7 mouse cellular contexts compared by ENCODE assay signal in the genomic region with DNA sequence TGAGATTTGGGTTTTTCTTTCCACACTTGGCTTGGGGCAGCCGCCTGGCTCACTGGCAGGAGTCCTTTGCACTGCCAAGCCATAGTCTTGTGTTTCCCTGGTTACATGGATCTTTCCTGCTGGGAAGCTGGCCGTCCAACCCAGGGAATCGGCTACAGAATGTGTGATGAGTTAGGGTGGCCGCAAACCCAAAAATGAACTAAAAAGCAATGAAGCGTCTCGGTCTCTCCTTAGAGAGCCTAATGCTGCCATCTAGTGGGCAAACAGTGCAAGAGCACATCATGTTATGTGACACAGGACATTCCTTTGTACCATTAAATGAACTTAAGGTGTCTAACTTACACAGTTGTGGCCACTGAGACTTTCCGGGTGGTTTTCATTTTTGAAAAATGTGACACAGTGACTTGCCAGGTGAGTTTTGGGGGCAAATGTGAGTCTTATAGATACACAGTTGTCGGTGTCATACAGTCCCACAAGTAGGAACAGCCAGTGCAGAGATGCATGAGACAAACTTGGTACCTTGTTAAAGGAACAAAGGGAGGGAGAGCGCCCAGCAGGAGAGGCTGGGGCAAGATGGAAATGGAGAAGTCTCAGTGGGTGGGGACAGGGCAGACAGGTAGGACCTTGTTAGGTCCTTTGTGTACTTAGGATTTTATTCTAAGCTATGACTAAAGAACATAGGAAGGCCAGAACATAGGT.
DNase-seq lines count a peak whose midpoint lies in the region; ATAC-seq lines count a peak whose summit lies in the region.

No protein-coding gene starts in this region.

- ATAC-seq in activated CD4-positive, CD25-positive, alpha-beta regulatory T cell, adult 4 months: peak; percentile 59

- DNase-seq in cerebellum, postnatal 14 days: peak; percentile 92 to 94
- DNase-seq in frontal cortex, postnatal 14 days (ENCODE audit: low spot score in 2 of 2): peak; percentile 72
- DNase-seq in induced T-regulatory cell, adult 2 months (ENCODE audit: low read depth): peak; percentile 85
- DNase-seq in left cerebral cortex, adult 18-20 months (ENCODE audit: low spot score in 2 of 2): peak; percentile 76 to 81
- DNase-seq in mesoderm, embryonic 11.5 days (ENCODE audit: low read depth, low spot score): peak; percentile 86
- DNase-seq in right cerebral cortex, postnatal 14 days: peak; percentile 78

Comparison
In these comparisons a context has a peak if more than half of its experiments do, and no peak if none do; other contexts are left out.
1. Peak in every context shown above with its lines: DNase-seq and ATAC-seq.